Mouse (Mus musculus) myocyte (in vitro differentiated cells): ENCODE measurements around the gene Uap1. TPM values are rescaled to one million over a fixed set of nuclear protein-coding genes. Genes with fewer than 3 reads are reported as not detected.

Source experiments
- H3K27me3 ChIP-seq: one replicate; pipeline ENCODE4 v1.6.1; 2011; ENCODE audit not compliant: control insufficient read depth, insufficient read depth, insufficient read length
- H3K36me3 ChIP-seq: one replicate; pipeline ENCODE4 v1.6.1; 2011; ENCODE audit not compliant: control insufficient read depth, insufficient read depth
- H3K4me2 ChIP-seq: one replicate; pipeline ENCODE4 v1.6.1; 2011; ENCODE audit warnings: low read depth, control low read depth
- H3K4me3 ChIP-seq: one replicate; pipeline ENCODE4 v1.5.1; 2011; ENCODE audit warnings: mild to moderate bottlenecking, control low read depth, moderate library complexity
- H3K79me2 ChIP-seq: one replicate; pipeline ENCODE4 v1.6.1; 2011; ENCODE audit not compliant: control insufficient read depth, insufficient read depth
- H3ac ChIP-seq: one replicate; pipeline ENCODE4 v1.6.1; 2011; ENCODE audit not compliant: control insufficient read depth, insufficient read length
- CEBPB ChIP-seq: IDR thresholded peaks from 2 replicates; pipeline ENCODE4 v1.6.1; 2011; ENCODE audit warnings: mild to moderate bottlenecking, moderate library complexity; ENCODE audit not compliant: poor library complexity, insufficient read depth, severe bottlenecking
- E2F4 ChIP-seq: IDR thresholded peaks from one replicate; pipeline ENCODE4 v1.6.1; 2011; ENCODE audit warnings: mild to moderate bottlenecking, control low read depth, moderate library complexity; ENCODE audit not compliant: insufficient read depth
- MAX ChIP-seq: IDR thresholded peaks from one replicate; pipeline ENCODE4 v1.6.1; 2011; ENCODE audit warnings: low read depth, mild to moderate bottlenecking, control low read depth
- MYOD1 ChIP-seq, 3 experiments: IDR thresholded peaks; one replicate each; pipeline ENCODE4 v1.6.1; 2011; ENCODE audit warnings: control low read depth in 2 of 3, low read depth in 2 of 3, mild to moderate bottlenecking in 2 of 3, moderate library complexity in 1 of 3; ENCODE audit not compliant: insufficient read length in 2 of 3, control insufficient read depth in 1 of 3
- MYOG ChIP-seq, 3 experiments: IDR thresholded peaks; one replicate each; pipeline ENCODE4 v1.6.1; 2011; ENCODE audit warnings: control low read depth in 2 of 3, low read depth in 2 of 3, mild to moderate bottlenecking in 2 of 3; ENCODE audit not compliant: insufficient read length in 2 of 3, control insufficient read depth in 1 of 3, insufficient read depth in 1 of 3
- POLR2A ChIP-seq: IDR thresholded peaks from one replicate; pipeline ENCODE4 v1.6.1; 2011; ENCODE audit warnings: low read depth, mild to moderate bottlenecking, control low read depth, moderate library complexity; ENCODE audit not compliant: insufficient read length
- POLR2AphosphoS2 ChIP-seq: IDR thresholded peaks from one replicate; pipeline ENCODE4 v1.6.1; 2011; ENCODE audit warnings: low read depth, control low read depth; ENCODE audit not compliant: insufficient read length
- REST ChIP-seq: IDR thresholded peaks from one replicate; pipeline ENCODE4 v1.6.1; 2011; ENCODE audit warnings: mild to moderate bottlenecking, control low read depth, moderate library complexity; ENCODE audit not compliant: insufficient read depth, insufficient read length
- SRF ChIP-seq: IDR thresholded peaks from one replicate; pipeline ENCODE4 v1.6.1; 2011; ENCODE audit warnings: low read depth; ENCODE audit not compliant: control insufficient read depth, insufficient read length
- TCF12 ChIP-seq: IDR thresholded peaks from one replicate; pipeline ENCODE4 v1.6.1; 2011; ENCODE audit warnings: mild to moderate bottlenecking, control low read depth; ENCODE audit not compliant: poor library complexity, insufficient read depth, severe bottlenecking
- TCF3 ChIP-seq: IDR thresholded peaks from one replicate; pipeline ENCODE4 v1.6.1; 2011; ENCODE audit warnings: low read depth, control low read depth; ENCODE audit not compliant: insufficient read length
- USF1 ChIP-seq: IDR thresholded peaks from one replicate; pipeline ENCODE4 v1.6.1; 2011; ENCODE audit warnings: low read depth, mild to moderate bottlenecking, control low read depth, moderate library complexity
- polyA plus RNA-seq: library from polyadenylated mRNA; unstranded; fragments of >200 nt; fragmentation: generic; extraction: Trizol; gene quantifications from one replicate; pipeline ENCODE4 v1.2.1, GENCODE M21; 2012; ENCODE audit warnings: missing spikeins

Gene Uap1
- polyA plus RNA-seq, 1 experiment = 16.6 TPM

GRCm38 (mm10) chr1:170134264-170134663 lies 40.5 kb downstream of the Uap1 start:
- Histone ChIP-seq H3ac (no peak overlapping the region), H3K36me3 (no peaks in the 10 kb centered on the region), H3K79me2 (no peaks in the 10 kb centered on the region), H3K4me2 (no peak overlapping the region), H3K27me3 (no peaks in the 10 kb centered on the region), H3K4me3 (no peak overlapping the region)
- TF ChIP-seq MAX = no peak
- no peak for TF ChIP-seq TCF12
- no peak for TF ChIP-seq MYOG (IDR thresholded peaks at IDR 0.05; ENCODE audit: control insufficient read depth in 1 of 3, insufficient read depth in 1 of 3, insufficient read length in 2 of 3, low read depth in 2 of 3)
- TF ChIP-seq REST = no peak
- TF ChIP-seq USF1 = no peak
- no peak for TF ChIP-seq MYOD1 (IDR thresholded peaks at IDR 0.05; ENCODE audit: control insufficient read depth in 1 of 3, insufficient read length in 2 of 3, low read depth in 2 of 3)
- TF ChIP-seq POLR2A = no peak
- TF ChIP-seq TCF3 = no peak
- TF ChIP-seq E2F4 = no peak
- no peak for TF ChIP-seq SRF
- TF ChIP-seq POLR2AphosphoS2 = no peak
- no peak for TF ChIP-seq CEBPB

DNA sequence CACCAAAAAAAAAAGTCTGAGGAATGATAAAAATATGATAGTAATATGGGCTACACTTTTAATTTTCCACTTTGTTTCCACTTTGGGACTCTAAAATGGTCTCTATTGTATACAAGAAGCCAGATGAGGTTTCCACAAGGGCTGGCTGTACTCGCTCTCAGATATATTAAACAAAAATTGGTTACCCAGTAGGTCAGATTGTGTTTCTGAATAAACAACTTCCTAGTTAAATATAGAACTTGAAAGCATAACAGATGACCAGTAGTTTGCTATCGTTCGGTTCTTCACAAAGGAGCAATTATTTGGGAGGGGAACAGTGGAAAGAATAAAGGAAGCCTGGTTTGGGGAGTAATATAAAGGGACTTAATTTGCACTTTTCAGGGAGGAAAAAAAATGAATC lies 43.8 kb downstream of the Uap1 start:
- Histone ChIP-seq H3K27me3 (no peaks in the 10 kb centered on the region), H3K4me3 (no peak overlapping the region), H3K36me3 (no peaks in the 10 kb centered on the region), H3K79me2 (no peaks in the 10 kb centered on the region), H3K4me2 (peak overlapping the region; percentile 7), H3ac (no peak overlapping the region)
- TF ChIP-seq REST (no peak), POLR2AphosphoS2 (no peak)

GRCm38 (mm10) chr1:170124644-170125043 lies 50.1 kb downstream of the Uap1 start:
- Histone ChIP-seq H3K27me3 (no peaks in the 10 kb centered on the region), H3K4me2 (no peak overlapping the region), H3ac (no peak overlapping the region), H3K4me3 (no peak overlapping the region), H3K79me2 (no peaks in the 10 kb centered on the region), H3K36me3 (no peaks in the 10 kb centered on the region)
- no peak for TF ChIP-seq MYOD1 (IDR thresholded peaks at IDR 0.05; ENCODE audit: control insufficient read depth in 1 of 3, insufficient read length in 2 of 3, low read depth in 2 of 3)
- TF ChIP-seq SRF = no peak
- no peak for TF ChIP-seq TCF3
- no peak for TF ChIP-seq POLR2AphosphoS2
- TF ChIP-seq CEBPB = no peak
- no peak for TF ChIP-seq MAX
- no peak for TF ChIP-seq MYOG (IDR thresholded peaks at IDR 0.05; ENCODE audit: control insufficient read depth in 1 of 3, insufficient read depth in 1 of 3, insufficient read length in 2 of 3, low read depth in 2 of 3)
- TF ChIP-seq TCF12 = no peak
- TF ChIP-seq POLR2A = no peak
- no peak for TF ChIP-seq USF1
- no peak for TF ChIP-seq REST
- TF ChIP-seq E2F4 = no peak

DNA sequence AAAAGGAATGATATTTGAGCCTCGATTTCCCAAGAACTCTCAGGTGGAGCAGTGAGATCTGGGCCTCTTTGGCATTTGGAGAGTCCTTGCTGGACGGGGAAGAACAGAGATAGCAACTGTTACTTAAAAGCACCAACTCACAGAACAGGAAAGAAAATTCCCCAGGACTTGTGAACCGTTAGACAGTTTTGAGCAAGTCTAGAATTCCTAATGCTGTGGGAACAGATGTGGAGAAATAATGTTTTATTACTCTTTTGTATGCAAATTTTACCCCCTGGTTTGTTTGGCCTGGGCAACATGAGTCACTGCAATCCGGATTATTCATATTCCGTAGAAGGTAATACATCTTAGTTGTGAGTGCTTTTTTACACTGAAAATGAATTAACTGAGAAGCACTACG lies 61.1 kb downstream of the Uap1 start:
- Histone ChIP-seq H3K79me2 (peaks cover 17% of the 10 kb centered on the region), H3ac (no peak overlapping the region), H3K27me3 (no peaks in the 10 kb centered on the region), H3K4me3 (no peak overlapping the region), H3K36me3 (no peaks in the 10 kb centered on the region), H3K4me2 (no peak overlapping the region)
- no peak for TF ChIP-seq CEBPB
- no peak for TF ChIP-seq TCF3
- TF ChIP-seq TCF12 = no peak
- TF ChIP-seq POLR2AphosphoS2 = no peak
- no peak for TF ChIP-seq E2F4

- H3K27me3 ChIP-seq = no peaks in the 10 kb centered on the region
- peaks cover 30% of the 10 kb centered on the region for H3K79me2 ChIP-seq
- no peaks in the 10 kb centered on the region for H3K36me3 ChIP-seq
- peak overlapping the region; percentile 84 for H3K4me3 ChIP-seq
- no peak overlapping the region for H3ac ChIP-seq
- TF ChIP-seq POLR2AphosphoS2 (no peak), MYOG (IDR thresholded peaks at IDR 0.05; ENCODE audit: control insufficient read depth in 1 of 3, insufficient read depth in 1 of 3, insufficient read length in 2 of 3, low read depth in 2 of 3) (no peak), CEBPB (no peak)
- peak overlapping the region; percentile 90 for H3K4me2 ChIP-seq
Measured at GRCm38 (mm10) chr1:170112261-170112660, 62.5 kb downstream of the Uap1 start.
